Mouse (Mus musculus): ENCODE measurements around the gene Ebna1bp2.

The Ebna1bp2 gene

GRCm38 (mm10) chr4:118620279-118620966 lies at the start of gene Ebna1bp2, which contains the start of gene Cfap57:
Ebna1bp2 (plus strand) TSS chr4:118620799.
Cfap57 (minus strand) TSS chr4:118620777.
- in situ Hi-C loops (cut with MboI; ENCODE audit: low sequenced_read_pairs), result no loop called here

- in situ Hi-C loops (cut with MboI; ENCODE audit: low sequenced_read_pairs), result no loop called here
Measured at GRCm38 (mm10) chr4:118571441-118571840, 49.2 kb upstream of the Ebna1bp2 start.

GRCm38 (mm10) chr4:118576097-118576496 lies 44.5 kb upstream of the Ebna1bp2 start:
- in situ Hi-C loops (cut with MboI; ENCODE audit: low sequenced_read_pairs), result no loop called here

- in situ Hi-C loops (cut with MboI; ENCODE audit: low sequenced_read_pairs), result no loop called here
Measured at GRCm38 (mm10) chr4:118579313-118579712, 41.3 kb upstream of the Ebna1bp2 start.

- in situ Hi-C loops (cut with MboI; ENCODE audit: low sequenced_read_pairs), result no loop called here
Measured at GRCm38 (mm10) chr4:118581508-118581907, 39.1 kb upstream of the Ebna1bp2 start.

GRCm38 (mm10) chr4:118582629-118583028 lies 38.0 kb upstream of the Ebna1bp2 start:
- in situ Hi-C loops (cut with MboI; ENCODE audit: low sequenced_read_pairs), result no loop called here

GRCm38 (mm10) chr4:118589053-118589732 lies 31.4 kb upstream of the Ebna1bp2 start:
- in situ Hi-C loops (cut with MboI; ENCODE audit: low sequenced_read_pairs), result no loop called here

GRCm38 (mm10) chr4:118589733-118590130 lies 30.9 kb upstream of the Ebna1bp2 start:
- in situ Hi-C loops (cut with MboI; ENCODE audit: low sequenced_read_pairs), result no loop called here

- in situ Hi-C loops (cut with MboI; ENCODE audit: low sequenced_read_pairs), result no loop called here
Measured at GRCm38 (mm10) chr4:118604065-118604464, 16.5 kb upstream of the Ebna1bp2 start.

GRCm38 (mm10) chr4:118609836-118610235 lies 10.8 kb upstream of the Ebna1bp2 start:
- in situ Hi-C loops (cut with MboI; ENCODE audit: low sequenced_read_pairs), result no loop called here

- in situ Hi-C loops (cut with MboI; ENCODE audit: low sequenced_read_pairs), result no loop called here
Measured at GRCm38 (mm10) chr4:118612619-118613018, 8.0 kb upstream of the Ebna1bp2 start.

GRCm38 (mm10) chr4:118615412-118615811 lies 5.2 kb upstream of the Ebna1bp2 start:
- in situ Hi-C loops (cut with MboI; ENCODE audit: low sequenced_read_pairs), result no loop called here

GRCm38 (mm10) chr4:118620967-118621320 lies 345 bp downstream of the Ebna1bp2 start:
- in situ Hi-C loops (cut with MboI; ENCODE audit: low sequenced_read_pairs), result no loop called here

GRCm38 (mm10) chr4:118621781-118622180 lies 1.2 kb downstream of the Ebna1bp2 start:
- in situ Hi-C loops (cut with MboI; ENCODE audit: low sequenced_read_pairs), result no loop called here

GRCm38 (mm10) chr4:118630261-118630660 lies 9.7 kb downstream of the Ebna1bp2 start:
- in situ Hi-C loops (cut with MboI; ENCODE audit: low sequenced_read_pairs), result loop anchor here (25.0 kb wide), 1 partner anchor 532 kb away; the partner anchor contains the start of gene Zfp691

- in situ Hi-C loops (cut with MboI; ENCODE audit: low sequenced_read_pairs), result loop anchor here (25.0 kb wide), 1 partner anchor 520 kb away; the partner anchor contains the start of gene Zfp691
Measured at GRCm38 (mm10) chr4:118642346-118643190, 22.0 kb downstream of the Ebna1bp2 start.

GRCm38 (mm10) chr4:118645234-118645633 lies 24.6 kb downstream of the Ebna1bp2 start:
- in situ Hi-C loops (cut with MboI; ENCODE audit: low sequenced_read_pairs), result loop anchor here (25.0 kb wide), 1 partner anchor 517 kb away; the partner anchor contains the start of gene Zfp691

- in situ Hi-C loops (cut with MboI; ENCODE audit: low sequenced_read_pairs), result loop anchor here (25.0 kb wide), 1 partner anchor 329 kb away; no protein-coding TSS in a partner anchor
Measured at GRCm38 (mm10) chr4:118658652-118659051, 38.1 kb downstream of the Ebna1bp2 start, which contains the start of gene Olfr62. Olfr62 (plus strand) TSS chr4:118658952.
